Mouse (Mus musculus): ENCODE results near the gene March1.
"Not testable (repeated sequence)": the region's sequence is repeated elsewhere in the genome, so short reads cannot be mapped to it uniquely, and the experiment has no call there.

Gene March1

DNA sequence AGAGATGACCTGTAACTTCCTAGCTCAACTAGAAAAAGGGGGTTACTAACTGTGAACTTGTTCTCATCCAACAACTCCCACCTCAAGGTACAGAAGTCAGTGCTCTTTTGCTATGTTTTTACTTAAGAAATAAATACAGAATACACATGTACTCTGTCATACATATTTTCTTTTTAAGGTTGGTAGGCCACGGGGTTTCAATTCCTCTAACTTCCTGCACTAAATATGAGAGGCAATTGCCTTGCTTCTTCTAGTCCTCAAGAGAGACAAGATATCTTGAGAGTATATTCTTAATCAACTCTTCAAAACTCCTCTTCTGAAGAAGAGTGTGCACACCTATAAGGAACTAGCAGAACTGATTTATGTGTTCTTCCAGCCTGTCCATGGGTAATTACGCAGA, 797.5 kb downstream of the March1 start:
- DNase-seq (ENCODE audit: low read depth, low spot score): no peak

DNA sequence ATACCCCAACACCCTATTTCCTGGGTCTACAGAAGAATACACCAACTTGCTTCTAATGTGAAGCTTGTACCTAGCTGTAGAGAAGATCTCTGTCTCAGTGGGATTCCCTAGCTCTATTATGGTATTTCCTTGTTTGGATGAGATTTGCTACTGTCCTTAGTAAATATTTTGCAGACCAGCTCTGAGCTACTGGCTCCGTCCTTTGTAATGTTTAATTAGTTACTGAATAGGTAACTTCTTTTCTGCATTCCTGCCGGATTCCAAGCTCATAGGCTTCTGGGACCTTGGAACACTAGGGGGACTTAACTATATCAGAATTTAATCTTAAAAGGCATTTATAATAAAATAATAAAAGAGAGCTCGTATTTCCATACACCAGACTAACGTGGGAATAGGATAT, 799.9 kb downstream of the March1 start:
- DNase-seq (ENCODE audit: low read depth, low spot score): not testable (repeated sequence)

DNA sequence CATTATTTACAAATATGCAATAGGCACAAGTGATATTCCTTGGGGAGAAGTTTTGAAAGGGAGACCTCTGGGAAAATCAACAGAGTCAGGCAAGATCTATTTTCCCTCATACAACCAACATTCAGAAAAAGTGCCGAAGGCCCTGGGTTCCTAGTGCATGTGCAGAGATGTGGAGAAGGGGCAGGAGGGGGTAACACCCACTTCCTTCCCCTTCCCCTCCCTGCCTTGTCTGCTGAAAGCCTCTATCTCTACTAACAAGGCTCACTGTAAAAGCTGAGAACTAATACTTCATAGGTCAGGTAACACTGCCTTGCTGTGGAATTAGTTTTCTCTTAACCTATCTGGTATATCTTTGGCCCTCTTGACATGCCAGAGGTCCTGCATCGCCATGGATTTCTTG, 812.9 kb downstream of the March1 start:
- DNase-seq (ENCODE audit: low read depth, low spot score): no peak

DNA sequence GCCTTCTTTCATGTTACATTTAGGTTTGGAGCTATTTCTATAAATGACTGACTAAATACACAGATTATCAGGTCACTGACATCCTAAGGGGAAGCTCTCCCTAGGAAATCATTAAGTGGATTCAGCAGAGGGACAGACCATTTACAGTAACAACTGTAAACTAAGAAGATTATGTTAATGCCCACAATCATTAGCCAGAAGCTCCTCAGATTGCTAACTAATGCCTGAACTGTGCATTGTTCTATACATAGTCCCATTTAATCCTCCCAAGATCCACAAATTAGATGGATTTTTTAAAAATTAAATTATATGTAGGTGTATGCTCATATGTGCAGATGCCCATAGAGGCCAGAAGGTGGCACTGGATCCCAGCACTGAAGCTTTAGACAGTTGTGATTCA, 815.9 kb downstream of the March1 start:
- no peak for DNase-seq (ENCODE audit: low read depth, low spot score)

DNA sequence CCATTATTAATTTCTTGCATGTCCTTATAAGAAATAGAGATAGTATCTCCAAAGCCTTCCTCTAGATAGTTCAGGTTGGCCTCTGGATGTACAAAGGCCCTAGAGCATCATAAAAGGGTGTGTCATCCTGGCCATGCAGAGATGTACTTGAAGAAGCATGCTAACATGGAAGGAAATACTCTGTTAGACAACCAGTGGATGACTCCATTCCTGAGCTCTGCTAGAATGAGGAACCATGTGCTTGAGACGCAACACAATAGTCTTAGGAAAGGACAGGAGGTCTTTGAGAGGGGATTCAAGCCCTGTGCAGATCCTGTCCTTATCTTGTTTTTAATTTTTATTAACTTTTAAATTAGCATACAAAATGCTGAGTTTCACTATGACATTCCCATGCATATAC, 819.1 kb downstream of the March1 start:
- DNase-seq (ENCODE audit: low read depth, low spot score): no peak

DNA sequence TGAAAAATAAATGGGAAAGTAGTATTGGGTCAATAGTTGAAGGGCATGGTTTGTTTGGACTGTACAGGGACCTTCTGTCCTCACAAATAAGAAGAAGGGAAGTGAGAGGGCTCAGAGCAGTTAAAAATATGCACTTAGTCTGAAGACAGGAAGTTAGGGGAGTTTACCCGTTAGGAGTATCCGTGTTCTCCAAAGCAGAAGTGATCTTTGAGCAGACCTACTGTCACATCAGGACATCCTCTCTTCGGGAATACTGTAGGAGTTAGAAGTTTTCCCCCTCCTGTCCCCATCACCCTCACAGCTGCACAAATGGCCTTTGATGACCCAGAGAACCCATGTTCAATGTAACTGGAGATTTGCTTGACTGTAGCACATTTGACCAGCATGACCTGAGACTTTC, 820.2 kb downstream of the March1 start:
- DNase-seq (ENCODE audit: low read depth, low spot score): no peak

DNA sequence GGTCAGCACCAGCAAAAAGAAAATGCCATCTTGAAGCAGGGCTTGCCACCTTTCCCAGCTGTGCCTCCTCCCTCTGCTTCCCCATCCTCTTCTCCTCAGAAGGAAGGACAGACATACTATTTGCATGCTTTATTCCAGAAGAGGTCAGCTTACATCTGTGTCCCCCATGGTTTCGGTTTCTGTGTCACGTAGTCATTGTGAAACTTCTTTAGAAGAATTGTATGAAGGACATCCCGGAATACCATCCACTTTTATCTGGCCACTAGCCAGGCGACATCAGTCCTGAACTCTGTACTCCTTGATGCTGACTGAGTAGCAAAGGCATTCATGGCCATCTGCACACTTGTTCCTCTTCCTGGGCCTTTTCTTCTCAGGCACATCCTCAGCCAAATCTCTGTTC, 820.8 kb downstream of the March1 start:
- no peak for DNase-seq (ENCODE audit: low read depth, low spot score)

DNA sequence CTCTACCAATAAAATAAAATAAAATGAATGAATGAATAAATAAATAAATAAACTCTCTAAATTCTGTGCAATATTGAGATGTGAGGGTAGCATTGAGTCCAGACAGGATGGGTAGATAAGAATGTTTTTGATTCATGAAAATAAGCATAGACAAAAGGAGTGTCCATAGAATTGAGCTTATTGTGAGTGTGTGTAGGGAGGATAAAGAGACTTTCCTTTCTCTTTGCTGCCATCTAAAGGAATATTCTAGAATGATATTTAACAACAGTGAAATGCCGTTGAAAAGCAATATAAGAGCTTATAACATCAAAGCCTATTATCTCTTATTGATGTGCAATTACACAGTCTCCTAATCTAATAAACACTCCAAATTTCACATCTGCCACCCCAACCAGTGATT, 823.4 kb downstream of the March1 start:
- DNase-seq (ENCODE audit: low read depth, low spot score): peak; percentile 35

DNA sequence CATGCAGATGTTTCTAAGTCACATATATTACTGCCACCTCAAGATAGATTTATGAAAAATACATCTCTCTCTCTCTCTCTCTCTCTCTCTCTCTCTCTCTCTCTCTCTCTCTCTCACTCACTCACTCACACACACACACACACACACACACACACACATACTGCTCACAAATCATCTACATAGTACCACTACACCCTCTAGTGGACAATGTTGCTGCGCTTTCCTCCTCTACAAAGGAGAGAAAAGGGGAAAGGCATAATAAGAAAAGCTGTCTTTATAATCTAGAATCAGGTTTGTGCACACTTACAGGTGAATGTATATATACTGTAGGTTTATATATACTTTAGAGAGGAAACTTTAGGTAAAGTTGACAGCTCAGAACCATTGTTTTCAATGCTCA, 825.1 kb downstream of the March1 start:
- peak; percentile 61 for DNase-seq (ENCODE audit: low read depth, low spot score)

DNA sequence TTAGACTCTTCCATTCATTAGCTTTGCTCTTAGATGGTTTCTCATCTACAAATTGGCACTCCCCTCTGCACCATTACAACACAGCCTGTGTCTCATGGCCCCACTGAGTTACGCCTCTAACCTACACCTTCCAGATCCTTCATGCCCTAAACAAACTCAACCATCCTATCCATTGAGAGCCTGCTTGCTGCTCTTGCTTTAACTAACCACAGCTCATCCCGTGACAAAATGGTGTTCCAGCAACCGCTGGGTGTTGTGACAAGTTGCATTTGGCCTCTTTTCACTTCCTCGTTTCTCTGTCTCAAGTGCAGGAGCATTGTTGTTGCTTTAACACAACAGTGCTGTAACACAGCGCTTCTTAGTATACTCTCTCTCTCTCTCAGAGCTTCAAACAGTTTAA, 826.4 kb downstream of the March1 start:
- DNase-seq (ENCODE audit: low read depth, low spot score): no peak

DNA sequence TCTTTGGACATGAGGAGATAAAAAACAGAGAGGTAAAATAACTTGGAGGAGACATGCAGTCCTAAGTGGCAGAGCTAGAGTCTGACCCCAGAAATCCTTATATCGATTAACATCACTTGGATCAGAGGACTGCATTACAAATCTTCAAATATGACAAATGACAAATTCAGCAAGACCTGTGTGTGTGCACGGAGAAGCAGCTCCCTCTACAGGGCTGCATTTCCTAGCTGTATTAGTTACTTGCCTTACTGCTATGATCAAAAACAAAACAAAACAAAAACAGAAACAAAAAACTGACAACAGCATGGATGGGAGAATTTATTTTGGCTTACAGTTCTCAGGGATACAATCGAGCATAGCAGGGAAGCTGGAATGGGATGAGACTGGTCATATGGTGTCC, 827.7 kb downstream of the March1 start:
- DNase-seq (ENCODE audit: low read depth, low spot score): no peak

DNA sequence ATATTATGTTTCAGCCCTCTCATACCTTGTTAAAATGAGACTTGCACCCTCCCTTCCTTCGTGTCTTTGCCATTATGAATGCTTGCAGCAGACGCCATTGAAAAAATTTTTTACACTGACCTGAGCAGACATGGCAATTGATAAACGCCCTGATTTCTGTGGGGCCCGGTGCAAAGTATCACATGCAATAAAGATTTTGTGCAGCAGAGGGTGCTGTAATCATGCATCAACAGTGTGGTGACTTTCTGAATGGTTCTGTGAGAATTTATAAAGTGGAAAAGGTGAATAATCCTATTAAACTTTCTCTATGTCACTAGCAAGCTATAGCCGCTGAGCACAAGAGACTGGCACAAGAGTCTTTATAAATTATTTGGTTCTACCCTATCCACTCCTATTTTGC, 833.0 kb downstream of the March1 start:
- no peak for DNase-seq (ENCODE audit: low read depth, low spot score)

DNA sequence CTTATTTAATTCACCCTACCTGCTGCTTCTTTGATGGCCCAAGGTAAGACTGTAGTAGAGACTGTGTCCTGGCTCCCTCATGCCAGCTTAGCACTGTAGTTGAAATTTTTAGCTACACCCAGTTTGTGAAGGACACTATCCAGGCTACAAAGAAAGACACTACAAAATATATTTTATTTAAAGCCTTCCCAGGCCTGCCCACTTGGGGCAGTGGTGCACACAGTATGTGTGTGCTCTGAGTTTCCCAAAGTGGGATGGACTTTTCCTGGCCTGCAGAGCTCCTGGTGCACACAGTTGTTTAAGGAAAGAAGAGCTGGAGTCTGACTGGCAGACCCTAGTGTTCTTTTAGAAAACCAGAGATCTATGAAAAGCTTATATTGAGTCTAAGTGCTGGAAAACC, 839.4 kb downstream of the March1 start:
- no peak for DNase-seq (ENCODE audit: low read depth, low spot score)

DNA sequence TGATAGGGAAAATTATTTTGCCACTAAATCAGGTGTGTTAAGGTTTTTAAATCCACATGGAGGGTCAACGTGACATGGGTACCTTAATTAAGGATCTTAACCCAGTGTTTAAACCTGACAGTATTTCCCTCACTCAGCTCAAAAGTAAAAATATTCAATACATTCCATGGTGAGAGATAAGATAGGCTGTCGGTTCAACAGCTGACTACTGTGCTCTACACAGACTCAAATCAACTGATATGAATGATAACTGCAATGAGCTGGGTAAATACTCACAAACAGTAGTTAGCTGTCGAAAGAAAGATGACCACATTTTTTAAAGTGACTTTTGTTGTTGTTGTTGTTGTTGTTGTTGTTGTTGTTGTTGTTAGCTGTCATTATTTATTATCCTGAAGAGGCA, 852.1 kb downstream of the March1 start:
- no peak for DNase-seq (ENCODE audit: low read depth, low spot score)

DNA sequence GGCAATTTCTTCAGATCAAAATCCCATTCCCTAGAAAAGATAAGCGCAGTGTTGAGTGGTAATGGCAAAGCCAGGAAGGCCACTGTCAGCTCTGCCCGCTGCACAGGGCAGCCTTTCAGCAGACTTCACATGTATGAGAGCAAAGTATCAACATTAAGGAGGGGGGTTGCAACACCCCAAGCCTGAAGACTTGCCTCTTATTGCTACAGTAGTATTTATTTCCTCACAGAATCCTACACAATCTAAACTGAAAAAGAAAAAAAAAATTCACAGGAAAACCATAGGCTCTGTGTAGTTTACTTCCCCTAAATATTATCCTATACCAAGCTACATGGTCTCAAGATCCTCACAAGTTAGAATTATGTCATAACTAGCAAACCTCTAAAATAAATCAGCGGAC, 859.2 kb downstream of the March1 start:
- no peak for DNase-seq (ENCODE audit: low read depth, low spot score)

DNA sequence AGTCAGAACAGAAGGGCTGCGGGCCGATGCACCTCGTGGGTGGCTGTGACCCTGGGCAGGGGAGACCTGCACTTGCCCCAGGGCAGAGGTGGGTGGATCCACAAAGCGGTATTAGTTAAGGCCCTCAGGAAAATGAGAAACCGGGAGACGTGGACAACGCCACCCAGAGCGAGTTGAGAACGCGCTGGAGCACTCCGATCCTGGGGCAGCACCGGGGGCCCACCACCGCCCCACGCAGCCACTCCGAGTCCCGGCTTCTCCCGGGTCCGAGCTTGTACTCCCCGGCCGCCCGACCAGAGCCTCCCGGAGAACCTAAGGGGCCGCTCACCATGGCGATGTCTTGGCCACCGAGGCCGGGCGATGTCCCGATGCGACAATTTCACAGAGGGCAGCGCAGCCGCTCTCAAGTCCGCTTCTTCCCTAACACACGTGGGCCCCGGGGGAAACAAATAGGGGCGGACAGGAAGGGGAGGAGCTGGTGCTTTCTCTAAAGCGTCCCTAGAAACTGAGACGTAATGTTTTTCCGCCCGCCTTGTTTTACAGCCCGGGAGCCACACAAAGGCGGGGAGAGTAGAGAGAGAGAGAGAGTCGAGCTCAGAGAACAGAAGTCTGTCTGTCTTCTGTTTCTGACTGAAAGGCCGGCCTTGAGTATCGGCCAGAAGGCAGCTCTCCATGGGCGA, 868.5 kb downstream of the March1 start, which contains the start of gene Tma16:
TSS of gene Tma16 (minus strand) at position 447 of the 680 bp plus-strand sequence.
- DNase-seq (ENCODE audit: low read depth, low spot score): peak; percentile 85

DNA sequence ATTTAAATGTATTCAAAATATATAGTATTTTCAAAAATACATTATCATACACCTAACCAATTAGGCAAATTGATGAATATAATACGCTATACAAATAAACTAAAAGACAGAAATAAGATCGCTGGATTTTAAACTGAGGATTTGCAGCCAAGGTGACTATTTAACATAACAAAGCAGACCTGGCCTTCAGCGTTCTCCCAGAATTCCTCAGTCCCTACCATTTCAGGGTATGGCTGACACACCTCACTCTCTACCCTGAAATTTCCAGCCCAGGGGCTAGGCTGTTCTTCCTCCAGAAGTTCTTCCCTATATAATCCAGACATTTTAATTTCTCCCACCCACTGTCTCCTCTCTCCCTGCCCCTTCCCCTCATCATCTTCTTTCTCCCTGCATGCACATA, 870.9 kb downstream of the March1 start:
- no peak for DNase-seq (ENCODE audit: low read depth, low spot score)

DNA sequence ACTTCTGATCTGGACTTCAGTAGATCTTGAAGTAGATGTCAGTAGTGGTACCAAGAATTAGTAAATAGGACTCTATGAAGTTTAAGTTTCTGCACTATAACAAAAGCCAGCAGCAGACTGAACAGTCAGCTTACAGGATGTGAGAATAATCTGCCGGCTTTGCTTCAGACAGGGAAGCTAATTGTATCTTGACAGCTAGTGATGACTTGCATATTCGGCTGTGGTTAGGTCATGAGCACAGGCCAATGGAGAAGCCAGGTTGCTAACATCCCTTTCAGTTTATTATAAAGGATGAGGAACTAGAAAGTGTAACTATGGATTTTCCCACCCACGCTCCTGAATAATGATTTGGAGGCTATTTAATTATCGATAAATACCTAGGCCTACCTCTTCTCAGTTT, 872.9 kb downstream of the March1 start:
- no peak for DNase-seq (ENCODE audit: low read depth, low spot score)

DNA sequence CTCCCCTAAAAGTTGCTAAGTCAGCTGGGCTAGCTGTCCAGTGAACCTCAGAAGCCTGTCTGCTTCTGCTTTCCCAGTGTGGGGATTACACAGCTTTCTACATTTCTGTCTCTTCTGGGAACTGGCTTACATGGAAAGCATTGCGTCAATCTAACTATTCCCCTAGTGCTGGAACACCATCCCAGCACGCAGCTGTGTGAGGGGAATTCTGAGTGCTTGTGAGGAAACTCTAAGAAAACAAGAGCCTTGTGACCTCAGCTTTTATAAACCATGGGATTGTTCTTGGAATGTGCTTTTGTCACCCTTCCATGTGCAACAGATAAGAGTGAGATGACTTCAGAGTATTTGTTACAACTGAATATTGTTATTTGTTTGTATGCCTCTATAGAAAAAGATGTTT, 876.8 kb downstream of the March1 start:
- DNase-seq (ENCODE audit: low read depth, low spot score): peak; percentile 45

DNA sequence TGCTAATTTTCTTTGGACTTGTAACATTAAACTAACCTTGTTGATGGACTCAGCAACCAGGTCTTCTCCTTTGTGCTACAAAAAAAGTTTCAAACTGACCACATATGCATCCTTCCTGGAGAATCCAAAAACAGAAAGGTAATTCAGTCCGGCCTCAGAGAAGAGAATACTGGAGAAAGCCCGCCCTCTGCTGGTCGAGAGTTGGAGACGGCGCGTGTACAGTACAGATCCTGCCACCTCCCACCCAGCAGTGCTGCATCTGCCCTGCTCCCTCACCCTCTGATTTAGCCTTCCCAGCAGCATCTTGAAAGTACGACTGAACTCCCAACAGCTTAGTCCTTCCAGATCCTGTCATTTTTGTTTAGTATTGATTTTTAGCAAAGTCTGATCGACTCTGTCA, 878.0 kb downstream of the March1 start:
- peak; percentile 23 for DNase-seq (ENCODE audit: low read depth, low spot score)

DNA sequence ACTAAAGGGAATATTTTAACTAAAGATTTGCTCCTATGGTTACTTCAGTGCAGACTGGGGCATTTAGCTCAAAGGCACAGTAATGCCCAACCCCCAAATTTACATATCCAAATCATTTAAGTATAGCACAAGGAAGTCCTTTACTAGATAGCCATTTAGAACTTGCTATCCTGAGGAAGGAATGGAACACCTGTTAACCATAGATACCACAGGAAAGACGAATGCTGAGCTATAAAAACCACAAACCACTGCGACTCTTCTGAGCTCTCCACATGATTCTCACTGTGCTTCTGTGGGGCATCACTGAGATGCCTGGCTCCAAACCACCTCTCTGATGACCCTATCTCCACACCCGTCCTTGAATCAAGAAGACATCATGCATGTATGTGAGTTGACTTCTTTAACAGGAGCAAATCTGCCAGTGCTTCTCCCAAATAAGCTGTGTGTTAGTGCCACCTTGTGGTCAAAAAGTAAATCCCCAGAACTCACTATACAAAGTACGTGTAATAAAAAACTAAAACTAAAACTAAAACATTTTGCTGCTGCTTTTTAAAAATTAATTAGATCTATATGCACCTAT, 879.4 kb downstream of the March1 start:
- peak; percentile 34 for DNase-seq (ENCODE audit: low read depth, low spot score)

DNA sequence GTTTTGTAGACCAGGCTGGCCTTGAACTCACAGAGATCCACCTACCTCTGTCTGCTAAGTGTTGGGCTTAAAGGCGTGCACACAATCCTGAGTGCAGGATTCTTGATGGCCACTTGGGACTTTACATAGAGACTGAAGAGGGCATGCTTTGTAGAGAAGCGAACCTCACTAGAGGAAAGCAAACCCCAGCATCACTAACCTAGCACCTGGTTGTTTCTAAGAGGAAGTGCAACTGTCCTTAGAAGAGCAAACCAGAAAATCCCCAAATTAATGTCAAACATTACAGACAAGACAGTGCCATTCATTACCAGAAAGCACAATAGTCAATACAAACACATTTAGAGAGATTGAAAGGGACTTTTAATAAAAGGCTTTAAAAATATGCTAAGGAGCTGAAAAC, 885.7 kb downstream of the March1 start:
- no peak for DNase-seq (ENCODE audit: low read depth, low spot score)

DNA sequence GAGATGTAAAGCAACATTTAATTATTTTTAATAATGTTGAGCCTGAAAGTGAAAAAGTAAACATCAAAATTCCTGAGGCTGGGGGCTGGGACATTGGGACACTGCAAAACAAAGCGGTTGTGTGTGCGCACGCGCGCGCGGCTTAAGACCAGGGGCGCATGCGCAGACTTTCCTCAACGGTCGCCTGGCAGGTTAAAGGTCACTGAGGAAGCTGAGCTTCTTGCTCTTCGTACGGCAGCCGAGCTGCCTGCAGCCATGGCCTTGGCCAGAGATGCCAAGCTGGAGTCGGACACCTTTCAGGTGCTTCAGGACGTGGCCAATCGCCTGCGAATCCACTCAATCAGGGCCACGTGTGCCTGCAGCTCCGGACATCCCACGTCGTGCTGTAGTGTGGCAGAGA, 893.8 kb downstream of the March1 start, which contains the start of gene Tktl2:
TSS of gene Tktl2 (plus strand) at position 220 of the 400 bp plus-strand sequence.
- DNase-seq (ENCODE audit: low read depth, low spot score): no peak

DNA sequence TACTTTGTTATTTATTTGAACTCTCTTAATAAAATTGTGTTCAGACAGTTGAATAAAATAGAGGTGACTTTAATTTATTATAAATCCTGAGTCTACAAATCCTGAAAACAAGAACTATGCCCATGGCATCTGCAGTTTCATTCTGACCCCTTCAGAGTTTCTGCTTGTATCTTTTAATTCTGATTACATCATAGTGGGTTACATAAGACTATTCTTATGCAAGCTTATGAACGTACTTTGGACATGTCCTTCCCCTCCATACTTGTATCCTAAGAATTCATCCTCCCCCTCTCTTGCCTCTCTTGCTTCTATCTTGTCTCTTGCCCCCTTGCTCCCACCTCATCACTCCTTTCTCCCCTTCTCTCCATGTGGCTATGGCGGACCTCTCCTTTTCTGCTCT, 901.4 kb downstream of the March1 start:
- no peak for DNase-seq (ENCODE audit: low read depth, low spot score)

Measured in telencephalon, adult 2 months (tissue).